Mouse (Mus musculus) MEL (cell line): Measurements from ENCODE around the gene Slc24a1. TPM values are rescaled to one million over a fixed set of nuclear protein-coding genes. Genes with fewer than 3 reads are reported as not detected.

Source experiments
- DNase-seq: peaks from one replicate; pipeline ENCODE4 v3.0.0; 2011; ENCODE audit warnings: low read depth, low spot score
- H3K27ac ChIP-seq: 2 replicates; pipeline ENCODE4 v1.5.1; 2012; ENCODE audit warnings: low read depth, mild to moderate bottlenecking, control low read depth, low read length, moderate library complexity; ENCODE audit not compliant: control insufficient read depth
- H3K27me3 ChIP-seq, 2 experiments: fragments of 150-350 bp in 1 of 2; sonication (generic) in 1 of 2; 2 replicates each; pipeline ENCODE4 v1.6.1; 2012; ENCODE audit warnings: low read length in 2 of 2, mild to moderate bottlenecking in 2 of 2, improper control_type of control experiment in 1 of 2, moderate library complexity in 1 of 2; ENCODE audit not compliant: insufficient read depth in 2 of 2, control insufficient read depth in 1 of 2
- H3K36me3 ChIP-seq, 2 experiments: 2 replicates each; pipeline ENCODE4 v1.6.1; 2012 to 2014; ENCODE audit warnings: low read length in 2 of 2, improper control_type of control experiment in 1 of 2, inconsistent platforms in 1 of 2, mild to moderate bottlenecking in 1 of 2; ENCODE audit not compliant: insufficient read depth in 2 of 2, control insufficient read depth in 1 of 2
- H3K4me1 ChIP-seq, 2 experiments: fragments of 150-350 bp in 1 of 2; sonication (generic) in 1 of 2; 2 replicates each; pipeline ENCODE4 v1.6.1; 2012; ENCODE audit warnings: low read length in 2 of 2, improper control_type of control experiment in 1 of 2, mild to moderate bottlenecking in 1 of 2; ENCODE audit not compliant: insufficient read depth in 2 of 2, control insufficient read depth in 1 of 2
- H3K4me3 ChIP-seq, 2 experiments: fragments of 150-350 bp in 1 of 2; sonication (generic) in 1 of 2; 2 replicates each; pipeline ENCODE4 v1.5.1; 2012; ENCODE audit warnings: low read depth in 2 of 2, low read length in 2 of 2, mild to moderate bottlenecking in 2 of 2, moderate library complexity in 2 of 2, control low read depth in 1 of 2, improper control_type of control experiment in 1 of 2; ENCODE audit not compliant: control insufficient read depth in 1 of 2, insufficient read depth in 1 of 2
- H3K79me2 ChIP-seq: 2 replicates; pipeline ENCODE4 v1.6.1; 2012; ENCODE audit warnings: mild to moderate bottlenecking, low read length, moderate library complexity; ENCODE audit not compliant: control insufficient read depth, poor library complexity, insufficient read depth
- H3K9ac ChIP-seq: 2 replicates; pipeline ENCODE4 v1.6.1; 2012; ENCODE audit warnings: low read depth, mild to moderate bottlenecking, control low read depth, low read length, moderate library complexity; ENCODE audit not compliant: control insufficient read depth, poor library complexity, severe bottlenecking
- H3K9me3 ChIP-seq: fragments of 150-350 bp; sonication (generic); replicated peaks from 2 replicates; pipeline ENCODE4 v1.6.1; 2012; ENCODE audit warnings: mild to moderate bottlenecking, low read length, improper control_type of control experiment, moderate library complexity; ENCODE audit not compliant: insufficient read depth
- CHD1 ChIP-seq: IDR thresholded peaks from 2 replicates; pipeline ENCODE4 v1.6.1; 2012; ENCODE audit warnings: low read depth, mild to moderate bottlenecking, inconsistent platforms, low read length, improper control_type of control experiment
- CHD2 ChIP-seq: IDR thresholded peaks from 2 replicates; pipeline ENCODE4 v1.6.1; 2011; ENCODE audit warnings: low read length, improper control_type of control experiment
- E2F4 ChIP-seq: IDR thresholded peaks from 2 replicates; pipeline ENCODE4 v1.6.1; 2011; ENCODE audit warnings: low read depth, low read length, improper control_type of control experiment, borderline replicate concordance
- ELF1 ChIP-seq: IDR thresholded peaks from 2 replicates; pipeline ENCODE4 v1.6.1; 2014; ENCODE audit warnings: low read depth, mild to moderate bottlenecking, inconsistent platforms, low read length, improper control_type of control experiment, moderate library complexity
- EP300 ChIP-seq, 2 experiments: IDR thresholded peaks; 2 replicates each; pipeline ENCODE4 v1.6.1; 2011; ENCODE audit warnings: improper control_type of control experiment in 2 of 2, low read length in 2 of 2, low read depth in 1 of 2, mild to moderate bottlenecking in 1 of 2
- ETS1 ChIP-seq: IDR thresholded peaks from 2 replicates; pipeline ENCODE4 v1.6.1; 2012; ENCODE audit warnings: low read depth, mild to moderate bottlenecking, inconsistent platforms, low read length, improper control_type of control experiment, moderate library complexity
- GABPA ChIP-seq: IDR thresholded peaks from 2 replicates; pipeline ENCODE4 v1.6.1; 2012; ENCODE audit warnings: low read depth, mild to moderate bottlenecking, inconsistent platforms, low read length, improper control_type of control experiment, moderate library complexity
- GATA1 ChIP-seq: IDR thresholded peaks from 2 replicates; pipeline ENCODE4 v1.6.1; 2011; ENCODE audit warnings: low read depth, low read length, improper control_type of control experiment
- HCFC1 ChIP-seq: IDR thresholded peaks from 2 replicates; pipeline ENCODE4 v1.6.1; 2012; ENCODE audit warnings: low read depth, mild to moderate bottlenecking, inconsistent platforms, low read length, improper control_type of control experiment, moderate library complexity
- JUND ChIP-seq: IDR thresholded peaks from 2 replicates; pipeline ENCODE4 v1.6.1; 2011; ENCODE audit warnings: low read depth, mild to moderate bottlenecking, improper control_type of control experiment, low read length
- KAT2A ChIP-seq: conservative IDR thresholded peaks from 2 replicates; pipeline ENCODE4 v1.6.1; 2012; ENCODE audit warnings: low read depth, low read length, improper control_type of control experiment, inconsistent platforms
- MAX ChIP-seq: IDR thresholded peaks from 2 replicates; pipeline ENCODE4 v1.6.1; 2011; ENCODE audit warnings: low read length, improper control_type of control experiment
- MEF2A ChIP-seq: IDR thresholded peaks from 2 replicates; pipeline ENCODE4 v1.6.1; 2014; ENCODE audit warnings: low read depth, mild to moderate bottlenecking, inconsistent platforms, low read length, improper control_type of control experiment; ENCODE audit not compliant: poor library complexity, insufficient replicate concordance, severe bottlenecking; ENCODE audit errors: extremely low read depth
- MXI1 ChIP-seq: IDR thresholded peaks from 2 replicates; pipeline ENCODE4 v1.6.1; 2011; ENCODE audit warnings: mild to moderate bottlenecking, low read depth, low read length, improper control_type of control experiment
- MYB ChIP-seq: IDR thresholded peaks from 2 replicates; pipeline ENCODE4 v1.6.1; 2011; ENCODE audit warnings: mild to moderate bottlenecking, low read depth, low read length, improper control_type of control experiment
- MYC ChIP-seq: IDR thresholded peaks from 2 replicates; pipeline ENCODE4 v1.6.1; 2011; ENCODE audit warnings: low read depth, mild to moderate bottlenecking, low read length, improper control_type of control experiment, moderate library complexity
- NELFE ChIP-seq: IDR thresholded peaks from 2 replicates; pipeline ENCODE4 v1.6.1; 2011; ENCODE audit warnings: low read depth, low read length, improper control_type of control experiment
- NRF1 ChIP-seq: IDR thresholded peaks from 2 replicates; pipeline ENCODE4 v1.6.1; 2014; ENCODE audit warnings: low read depth, mild to moderate bottlenecking, inconsistent platforms, low read length, improper control_type of control experiment, moderate library complexity; ENCODE audit not compliant: poor library complexity, insufficient read depth, severe bottlenecking
- POLR2A ChIP-seq, 2 experiments: IDR thresholded peaks; 2 replicates each; pipeline ENCODE4 v1.6.1; 2011 to 2012; ENCODE audit warnings: low read length in 2 of 2, mild to moderate bottlenecking in 2 of 2, control low read depth in 1 of 2, improper control_type of control experiment in 1 of 2, low read depth in 1 of 2, moderate library complexity in 1 of 2; ENCODE audit not compliant: control insufficient read depth in 1 of 2, insufficient read depth in 1 of 2, poor library complexity in 1 of 2
- POLR2AphosphoS2 ChIP-seq: IDR thresholded peaks from 2 replicates; pipeline ENCODE4 v1.6.1; 2011; ENCODE audit warnings: low read length, improper control_type of control experiment
- RCOR1 ChIP-seq: IDR thresholded peaks from 2 replicates; pipeline ENCODE4 v1.6.1; 2012; ENCODE audit warnings: low read depth, mild to moderate bottlenecking, inconsistent platforms, low read length, improper control_type of control experiment
- SIN3A ChIP-seq: IDR thresholded peaks from 2 replicates; pipeline ENCODE4 v1.6.1; 2012; ENCODE audit warnings: low read length, improper control_type of control experiment, inconsistent platforms
- TAL1 ChIP-seq: IDR thresholded peaks from 2 replicates; pipeline ENCODE4 v1.6.1; 2012; ENCODE audit warnings: mild to moderate bottlenecking, inconsistent platforms, low read length, moderate library complexity, mixed read lengths
- TBP ChIP-seq: IDR thresholded peaks from 2 replicates; pipeline ENCODE4 v1.8.0; 2011; ENCODE audit warnings: low read depth, low read length, improper control_type of control experiment
- TCF12 ChIP-seq: IDR thresholded peaks from 2 replicates; pipeline ENCODE4 v1.6.1; 2014; ENCODE audit warnings: low read depth, mild to moderate bottlenecking, inconsistent platforms, low read length, improper control_type of control experiment, moderate library complexity
- UBTF ChIP-seq: IDR thresholded peaks from 2 replicates; pipeline ENCODE4 v1.6.1; 2012; ENCODE audit warnings: low read depth, mild to moderate bottlenecking, inconsistent platforms, low read length, improper control_type of control experiment, moderate library complexity, borderline replicate concordance; ENCODE audit not compliant: insufficient read depth
- USF2 ChIP-seq, 2 experiments: IDR thresholded peaks; 2 replicates each; pipeline ENCODE4 v1.6.1; 2011 to 2012; ENCODE audit warnings: improper control_type of control experiment in 2 of 2, low read length in 2 of 2, borderline replicate concordance in 1 of 2, inconsistent platforms in 1 of 2, low read depth in 1 of 2, mild to moderate bottlenecking in 1 of 2; ENCODE audit not compliant: insufficient read depth in 1 of 2
- ZC3H11A ChIP-seq: IDR thresholded peaks from 2 replicates; pipeline ENCODE4 v1.6.1; 2012; ENCODE audit warnings: low read depth, mild to moderate bottlenecking, inconsistent platforms, low read length, improper control_type of control experiment
- ZKSCAN1 ChIP-seq: IDR thresholded peaks from 2 replicates; pipeline ENCODE4 v1.6.1; 2012; ENCODE audit warnings: low read depth, mild to moderate bottlenecking, inconsistent platforms, low read length, improper control_type of control experiment, moderate library complexity
- ZMIZ1 ChIP-seq: IDR thresholded peaks from 2 replicates; pipeline ENCODE4 v1.6.1; 2012; ENCODE audit warnings: low read depth, mild to moderate bottlenecking, inconsistent platforms, low read length, improper control_type of control experiment, moderate library complexity
- ZNF384 ChIP-seq: IDR thresholded peaks from 2 replicates; pipeline ENCODE4 v1.6.1; 2012; ENCODE audit warnings: low read depth, mild to moderate bottlenecking, inconsistent platforms, low read length, improper control_type of control experiment
- polyA plus RNA-seq, 2 experiments: library from polyadenylated mRNA; stranded (reverse) in 1 of 2; unstranded in 1 of 2; fragments of >175 nt in 1 of 2; fragments of >200 nt in 1 of 2; gene quantifications; 2 replicates each; pipeline versions ENCODE4 v1.2.1 to v1.2.4; 2012; ENCODE audit warnings: low replicate concordance in 2 of 2, low read depth in 1 of 2; ENCODE audit not compliant: insufficient read length in 2 of 2, insufficient read depth in 1 of 2, missing spikeins in 1 of 2
- total RNA-seq: library from RNA; depleted of rRNA; stranded (reverse); fragments of 300-350 nt; gene quantifications from 2 replicates; pipeline ENCODE4 v1.2.3, GENCODE M21; 2012

Slc24a1 gene
- total and polyA plus RNA-seq, 3 experiments = 0.07 TPM; not detected in 2

GRCm38 (mm10) chr9:64980548-64980947 is 29.1 kb upstream of the Slc24a1 start:
- no peak overlapping the region for H3K9ac ChIP-seq
- DNase-seq = no peak
- no peak for TF ChIP-seq HCFC1
- TF ChIP-seq NELFE = no peak
- no peak for TF ChIP-seq ZC3H11A
- TF ChIP-seq TAL1 = no peak
- no peak for TF ChIP-seq CHD1
- TF ChIP-seq NRF1 = no peak
- TF ChIP-seq JUND = no peak
- TF ChIP-seq KAT2A = no peak
- TF ChIP-seq RCOR1 = no peak
- no peak for TF ChIP-seq USF2 (IDR thresholded peaks at IDR 0.05; ENCODE audit: borderline replicate concordance in 1 of 2, insufficient read depth in 1 of 2, low read depth in 1 of 2, low read length in 2 of 2)
- TF ChIP-seq MYB = no peak
- TF ChIP-seq GATA1 = no peak
- no peak for TF ChIP-seq ETS1
- TF ChIP-seq MAX = no peak
- no peak for TF ChIP-seq SIN3A
- no peak for TF ChIP-seq POLR2AphosphoS2
- TF ChIP-seq ZMIZ1 = no peak
- no peak for TF ChIP-seq E2F4
- no peak for TF ChIP-seq MEF2A
- TF ChIP-seq TCF12 = no peak
- TF ChIP-seq, all 39 proteins: peak for 0
- Histone ChIP-seq H3K27ac (no peak overlapping the region), H3K79me2 (no peaks in the 10 kb centered on the region), H3K36me3 (peaks cover 5 to 15% of the 10 kb centered on the region in 2 experiments), H3K4me3 (no peak overlapping the region), H3K27me3 (no peaks in the 10 kb centered on the region), H3K4me1 (peaks cover 0 to 6% of the 10 kb centered on the region in 2 experiments; a peak in 2 of 4 replicates), H3K9me3 (no peaks in the 10 kb centered on the region)

GRCm38 (mm10) chr9:64960978-64961320 is 9.5 kb upstream of the Slc24a1 start:
- peaks cover 11 to 14% of the 10 kb centered on the region in 2 experiments; a peak in 3 of 4 replicates for H3K36me3 ChIP-seq
- H3K27me3 ChIP-seq = no peaks in the 10 kb centered on the region
- H3K4me1 ChIP-seq = peaks cover 0 to 13% of the 10 kb centered on the region in 2 experiments; a peak in 3 of 4 replicates
- H3K9ac ChIP-seq = peak overlapping the region; percentile 90
- peak overlapping the region; percentile 77 for H3K27ac ChIP-seq
- H3K79me2 ChIP-seq = peaks cover 12% of the 10 kb centered on the region
- no peaks in the 10 kb centered on the region for H3K9me3 ChIP-seq
- peak overlapping the region; percentile 78 to 85 for H3K4me3 ChIP-seq
- no peak for DNase-seq
- peak; percentile 92; the same call in 1 of the 2 replicates for TF ChIP-seq UBTF
- TF ChIP-seq CHD2 = no peak
- no peak; the same call in 1 of the 2 replicates for TF ChIP-seq TBP
- TF ChIP-seq TCF12 = no peak
- no peak for TF ChIP-seq GATA1
- TF ChIP-seq ZKSCAN1 = no peak
- no peak for TF ChIP-seq CHD1
- TF ChIP-seq MYC = no peak
- TF ChIP-seq POLR2A (IDR thresholded peaks at IDR 0.05; ENCODE audit: control insufficient read depth in 1 of 2, insufficient read depth in 1 of 2, low read depth in 1 of 2, low read length in 2 of 2, poor library complexity in 1 of 2) = peak; percentile 2 to 95; a peak in 2 of 4 replicates
- TF ChIP-seq ZNF384 = no peak
- TF ChIP-seq HCFC1 = no peak; the same call in 1 of the 2 replicates
- TF ChIP-seq ELF1 = no peak
- TF ChIP-seq POLR2AphosphoS2 = no peak
- no peak for TF ChIP-seq MAX
- TF ChIP-seq MEF2A = no peak
- TF ChIP-seq KAT2A = no peak
- peak; percentile 95; the same call in 1 of the 2 replicates for TF ChIP-seq ZMIZ1
- 0 out of 2 replicates have a peak, but pooled peaks have one; percentile 9 for TF ChIP-seq MXI1
- TF ChIP-seq GABPA = no peak
- TF ChIP-seq EP300 (IDR thresholded peaks at IDR 0.05; ENCODE audit: low read depth in 1 of 2, low read length in 2 of 2) = no peak
